Mouse (Mus musculus) small intestine, adult 2 months (tissue): ENCODE data around the gene Ttll12. TPM values are rescaled to one million over a fixed set of nuclear protein-coding genes. Genes with fewer than 3 reads are reported as not detected.

ENCODE experiments used
- H3K27ac ChIP-seq: fragments of 200-500 bp; 2 replicates; pipeline ENCODE4 v1.5.1; 2012; ENCODE audit warnings: low read depth, low read length, control low read depth, inconsistent platforms; ENCODE audit not compliant: insufficient read depth
- H3K27me3 ChIP-seq: fragments of 200-500 bp; 2 replicates; pipeline ENCODE4 v1.6.1; 2012; ENCODE audit warnings: mild to moderate bottlenecking, moderate library complexity, low read length, inconsistent platforms; ENCODE audit not compliant: control insufficient read depth, insufficient read depth
- H3K36me3 ChIP-seq: fragments of 200-500 bp; 2 replicates; pipeline ENCODE4 v1.6.1; 2012; ENCODE audit warnings: mild to moderate bottlenecking, low read length, control low read depth, inconsistent platforms; ENCODE audit not compliant: control insufficient read depth, insufficient read depth
- H3K4me1 ChIP-seq: fragments of 200-500 bp; 2 replicates; pipeline ENCODE4 v1.6.1; 2012; ENCODE audit warnings: low read length, inconsistent platforms, mixed read lengths; ENCODE audit not compliant: control insufficient read depth, insufficient read depth, insufficient read length
- H3K4me3 ChIP-seq: fragments of 200-500 bp; 2 replicates; pipeline ENCODE4 v1.5.1; 2012; ENCODE audit warnings: low read depth, mild to moderate bottlenecking, control low read depth, inconsistent platforms, low read length, moderate library complexity
- CTCF ChIP-seq: fragments of 200-500 bp; IDR thresholded peaks from 2 replicates; pipeline ENCODE4 v1.5.1; 2012; ENCODE audit warnings: low read depth, mild to moderate bottlenecking, control low read depth, inconsistent platforms, low read length, moderate library complexity, mixed read lengths; ENCODE audit not compliant: insufficient replicate concordance, insufficient read length; ENCODE audit errors: extremely low read depth
- POLR2A ChIP-seq: fragments of 200-500 bp; IDR thresholded peaks from 2 replicates; pipeline ENCODE4 v1.6.1; 2012; ENCODE audit warnings: low read depth, mild to moderate bottlenecking, control low read depth, inconsistent platforms, low read length, moderate library complexity
- WGBS: fragments of 180-500 bp; shearing (Covaris S2); methylation state at CpG from one replicate; pipeline ENCODE4 v1.1.7; 2018; 5-methylcytosine and 5-hydroxymethylcytosine counted together
- polyA plus RNA-seq: library from polyadenylated mRNA; depleted of rRNA; stranded (reverse); fragments of >200 nt; gene quantifications from 2 replicates; pipeline ENCODE4 v1.2.3, GENCODE M21; 2012

Ttll12 gene
- polyA plus RNA-seq, 1 experiment: 17.5 TPM

DNA sequence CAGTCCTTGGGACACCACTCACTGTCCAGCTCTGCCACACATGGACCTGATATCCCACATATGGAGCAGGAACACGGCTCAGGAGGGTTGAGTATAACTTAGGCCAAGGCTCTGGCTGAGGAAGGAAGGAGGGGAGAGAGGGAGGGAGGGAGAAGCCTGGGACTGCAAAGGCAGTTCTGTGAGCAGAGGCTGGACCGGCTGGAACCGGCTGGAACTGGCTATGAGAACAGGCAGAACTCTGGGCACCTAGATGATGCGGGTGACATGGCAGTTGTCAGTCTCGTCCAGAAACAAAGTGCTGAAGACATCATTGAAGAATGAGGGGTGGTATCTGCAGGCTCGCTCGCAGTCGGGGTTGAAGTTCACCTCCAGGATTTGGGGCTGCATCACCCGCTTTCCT lies 18.3 kb downstream of the Ttll12 start:
- WGBS: 90% methylated on average over 9 of the region's 9 CpGs
- no peak for TF ChIP-seq POLR2A
- peaks cover 40% of the 10 kb centered on the region for H3K36me3 ChIP-seq
- no peaks in the 10 kb centered on the region for H3K4me1 ChIP-seq
- H3K4me3 ChIP-seq: no peak overlapping the region
- no peaks in the 10 kb centered on the region for H3K27me3 ChIP-seq
- no peak overlapping the region for H3K27ac ChIP-seq

DNA sequence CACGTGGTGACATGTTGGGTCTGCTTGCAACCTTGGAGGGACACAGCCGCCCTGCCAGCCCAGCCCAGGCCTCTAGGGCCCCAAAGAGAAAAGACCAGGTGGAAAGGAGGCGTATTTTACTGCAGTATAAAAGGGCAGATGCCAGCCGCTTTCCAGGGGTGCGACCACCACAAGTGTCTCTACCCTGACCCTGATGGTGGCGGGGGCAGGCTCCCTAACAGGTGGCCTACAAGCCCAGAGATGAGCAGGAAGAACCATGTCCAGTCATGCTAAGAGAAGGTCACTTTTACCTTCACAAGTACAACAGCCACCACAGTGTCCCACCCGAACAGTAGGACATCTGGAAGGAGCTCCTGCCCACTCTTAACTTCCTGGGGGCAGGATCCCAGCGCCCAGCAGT lies 19.4 kb downstream of the Ttll12 start:
- peaks cover 38% of the 10 kb centered on the region for H3K36me3 ChIP-seq

DNA sequence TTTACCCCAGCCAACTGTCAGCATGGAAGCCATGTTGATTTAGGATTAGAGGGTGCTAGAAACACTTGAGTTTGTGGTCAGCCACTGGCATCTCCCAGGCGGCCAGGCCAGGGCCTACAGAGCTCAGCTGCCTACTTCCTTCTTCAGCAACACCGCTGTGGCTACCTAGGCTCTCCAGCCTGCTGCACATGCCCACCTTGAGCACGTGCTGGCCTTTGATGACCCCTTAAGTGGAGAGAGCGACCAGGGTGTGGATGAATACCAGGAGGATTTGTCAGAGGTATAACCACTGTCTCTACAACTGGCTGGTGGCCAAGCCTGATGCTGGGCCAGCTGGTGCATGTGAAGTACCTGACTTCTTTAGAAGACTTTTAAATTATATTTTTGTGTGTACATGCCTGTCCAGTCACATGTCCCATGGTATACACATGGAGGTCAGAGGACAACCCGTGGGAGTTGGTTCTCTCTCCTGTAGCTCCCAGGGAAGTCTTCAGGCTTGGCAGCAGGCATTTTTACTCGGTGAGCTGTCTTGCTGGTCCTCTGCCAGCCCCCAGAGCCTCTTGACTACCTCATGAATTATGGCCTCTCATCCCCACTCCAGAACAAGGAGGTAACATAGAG lies 20.1 kb downstream of the Ttll12 start:
- no peak overlapping the region for H3K27ac ChIP-seq
- peaks cover 37% of the 10 kb centered on the region for H3K36me3 ChIP-seq
- H3K4me1 ChIP-seq: no peaks in the 10 kb centered on the region
- H3K4me3 ChIP-seq: no peak overlapping the region
- WGBS: 73% methylated on average over 6 of the region's 6 CpGs
- TF ChIP-seq CTCF (no peak), POLR2A (no peak)
- no peaks in the 10 kb centered on the region for H3K27me3 ChIP-seq

More for the DNA sequence above, 19.4 kb downstream of the Ttll12 start:
- no peak overlapping the region for H3K4me3 ChIP-seq
- H3K27me3 ChIP-seq: no peaks in the 10 kb centered on the region
- WGBS: 93% methylated on average over 8 of the region's 8 CpGs
- TF ChIP-seq CTCF: no peak
- no peak for TF ChIP-seq POLR2A
- H3K27ac ChIP-seq: no peak overlapping the region
- no peaks in the 10 kb centered on the region for H3K4me1 ChIP-seq

DNA sequence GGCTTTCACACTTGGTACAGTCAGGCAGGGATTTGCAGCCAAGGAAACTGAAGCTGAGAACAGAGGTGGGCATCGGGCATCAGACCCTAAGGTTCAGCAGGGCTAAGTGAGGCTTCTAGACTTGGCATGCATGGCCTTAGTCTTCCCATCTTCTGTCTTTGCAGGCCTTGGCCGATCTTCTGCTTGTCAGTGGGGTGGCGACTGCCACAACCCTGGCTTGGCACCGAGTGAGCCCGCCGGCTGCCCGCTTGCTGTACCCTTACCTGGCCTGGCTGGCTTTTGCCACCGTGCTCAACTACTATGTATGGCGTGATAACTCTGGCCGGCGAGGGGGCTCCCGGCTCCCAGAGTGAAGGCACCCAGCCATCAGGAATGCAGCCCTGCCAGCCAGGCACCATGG lies 21.4 kb downstream of the Ttll12 start:
- Histone ChIP-seq H3K27ac (no peak overlapping the region), H3K4me3 (no peak overlapping the region), H3K27me3 (no peaks in the 10 kb centered on the region), H3K4me1 (peaks cover 1% of the 10 kb centered on the region; the same call in 1 of the 2 replicates), H3K36me3 (peaks cover 35% of the 10 kb centered on the region)
- 96% methylated on average over 12 of the region's 12 CpGs for WGBS
- TF ChIP-seq CTCF: no peak
- no peak for TF ChIP-seq POLR2A

DNA sequence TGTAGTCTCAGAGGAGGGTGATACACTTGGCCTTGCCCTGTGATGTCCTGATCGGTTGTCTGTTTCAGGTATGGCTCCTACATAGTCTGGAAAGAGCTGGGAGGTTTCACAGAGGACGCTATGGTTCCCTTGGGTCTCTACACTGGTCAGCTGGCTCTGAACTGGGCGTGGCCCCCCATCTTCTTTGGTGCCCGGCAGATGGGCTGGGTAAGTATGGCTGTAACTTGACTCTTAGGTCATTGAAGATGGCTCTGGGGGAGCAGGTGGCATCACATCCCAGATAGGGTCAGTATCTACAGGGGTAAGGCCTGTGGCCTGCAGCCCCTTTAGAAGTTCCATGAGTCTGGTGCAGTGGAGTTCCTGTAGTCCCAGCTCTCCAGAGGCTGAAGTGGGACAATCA lies 22.8 kb downstream of the Ttll12 start:
- Histone ChIP-seq H3K27me3 (no peaks in the 10 kb centered on the region), H3K4me3 (no peak overlapping the region), H3K36me3 (peaks cover 34% of the 10 kb centered on the region), H3K4me1 (peaks cover 1% of the 10 kb centered on the region; the same call in 1 of the 2 replicates), H3K27ac (no peak overlapping the region)
- no peak for TF ChIP-seq POLR2A
- TF ChIP-seq CTCF: no peak
- 79% methylated on average over 4 of the region's 4 CpGs for WGBS

DNA sequence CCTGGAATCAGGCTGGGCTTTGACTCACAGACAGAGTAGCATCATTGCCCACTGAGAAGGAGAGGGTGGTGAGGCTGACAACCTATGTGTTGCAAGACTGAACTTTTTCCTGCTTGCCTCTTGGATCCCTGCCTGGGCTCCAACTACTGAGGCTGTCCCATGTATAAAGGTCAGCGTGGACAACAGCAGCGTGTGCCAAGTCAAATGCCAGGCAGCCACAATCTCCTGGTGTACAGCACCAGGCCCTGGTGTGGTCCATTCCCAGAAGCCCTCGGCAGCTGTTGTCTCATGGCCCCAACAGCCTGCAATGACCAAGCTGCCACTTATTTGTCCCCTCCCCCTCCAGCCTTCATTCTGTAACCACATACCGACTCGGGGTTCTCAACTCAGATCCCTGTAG lies 23.3 kb downstream of the Ttll12 start:
- H3K4me3 ChIP-seq: no peak overlapping the region
- H3K4me1 ChIP-seq: peaks cover 1% of the 10 kb centered on the region; the same call in 1 of the 2 replicates
- peaks cover 32% of the 10 kb centered on the region for H3K36me3 ChIP-seq
- H3K27me3 ChIP-seq: no peaks in the 10 kb centered on the region
- H3K27ac ChIP-seq: no peak overlapping the region
- 72% methylated on average over 5 of the region's 5 CpGs for WGBS
- TF ChIP-seq POLR2A (no peak), CTCF (no peak)

DNA sequence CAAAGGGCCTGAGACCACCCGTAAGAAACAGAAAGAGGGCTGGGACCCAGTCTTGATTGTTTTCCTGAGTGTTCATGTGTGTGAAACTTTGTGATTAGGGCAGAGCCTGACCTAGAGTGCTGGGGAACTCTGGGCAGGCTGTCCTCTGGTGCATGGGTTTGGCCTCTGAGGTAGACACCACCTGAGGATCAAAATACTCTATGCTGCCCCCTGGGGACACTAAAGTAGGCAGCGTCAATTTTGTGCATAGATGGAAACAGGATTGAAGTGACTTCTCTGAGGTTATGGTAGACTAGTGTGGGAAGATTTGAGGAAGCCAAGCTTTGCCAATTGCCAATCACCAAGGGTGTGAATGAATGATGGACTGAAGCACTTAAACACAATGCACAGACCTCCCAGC lies 24.3 kb downstream of the Ttll12 start:
- Histone ChIP-seq H3K27me3 (no peaks in the 10 kb centered on the region), H3K27ac (no peak overlapping the region), H3K36me3 (peaks cover 24% of the 10 kb centered on the region), H3K4me1 (peaks cover 3% of the 10 kb centered on the region; the same call in 1 of the 2 replicates), H3K4me3 (no peak overlapping the region)
- no peak for TF ChIP-seq CTCF
- TF ChIP-seq POLR2A: no peak
- 60% methylated on average over 2 of the region's 2 CpGs for WGBS
